Mouse (Mus musculus) embryonic fibroblast, embryonic 13.5 days (primary cell): ENCODE results near the gene Entpd3. TPM values are rescaled to one million over a fixed set of nuclear protein-coding genes. Genes with fewer than 3 reads are reported as not detected.
"Not testable (repeated sequence)": the region's sequence is repeated elsewhere in the genome, so short reads cannot be mapped to it uniquely, and the experiment has no call there.

Source experiments
- H3K27ac ChIP-seq: 2 replicates; pipeline ENCODE4 v1.5.1; 2012; ENCODE audit warnings: low read length, control low read depth, inconsistent platforms; ENCODE audit not compliant: insufficient read depth
- H3K4me1 ChIP-seq: 2 replicates; pipeline ENCODE4 v1.6.1; 2011; ENCODE audit warnings: low read length; ENCODE audit not compliant: control insufficient read depth, insufficient read depth
- H3K4me3 ChIP-seq: 2 replicates; pipeline ENCODE4 v1.5.1; 2011; ENCODE audit warnings: mild to moderate bottlenecking, control low read depth, low read length; ENCODE audit not compliant: insufficient read depth
- CTCF ChIP-seq: IDR thresholded peaks from 2 replicates; pipeline ENCODE4 v1.5.1; 2011; ENCODE audit warnings: mild to moderate bottlenecking, control low read depth, low read length, moderate library complexity, borderline replicate concordance; ENCODE audit not compliant: insufficient read depth
- POLR2A ChIP-seq: IDR thresholded peaks from 2 replicates; pipeline ENCODE4 v1.6.1; 2011; ENCODE audit warnings: low read depth, mild to moderate bottlenecking, control low read depth, low read length, moderate library complexity
- polyA plus RNA-seq: library from polyadenylated mRNA; stranded (reverse); fragments of >200 nt; gene quantifications from 2 replicates; pipeline ENCODE4 v1.2.4, GENCODE M21; 2011; ENCODE audit warnings: low read depth; ENCODE audit not compliant: missing spikeins, insufficient read length

Entpd3 gene
- polyA plus RNA-seq, 1 experiment: 4.3 TPM

- no peaks in the 10 kb centered on the region for H3K4me1 ChIP-seq
- no peak overlapping the region for H3K27ac ChIP-seq
- TF ChIP-seq CTCF: no peak
- TF ChIP-seq POLR2A: no peak
- no peak overlapping the region for H3K4me3 ChIP-seq
Observed at GRCm38 (mm10) chr9:120532691-120533090, 6.9 kb upstream of the Entpd3 start.

- not testable (repeated sequence) for H3K27ac ChIP-seq, H3K4me1 ChIP-seq, H3K4me3 ChIP-seq
Observed at GRCm38 (mm10) chr9:120533446-120533950, 6.1 kb upstream of the Entpd3 start.

- H3K4me3 ChIP-seq: no peak overlapping the region
- no peak overlapping the region for H3K27ac ChIP-seq
- TF ChIP-seq CTCF (no peak), POLR2A (no peak)
- 0 out of 2 replicates have a peak, but pooled peaks cover 3% of the 10 kb centered on the region for H3K4me1 ChIP-seq
Observed at GRCm38 (mm10) chr9:120541411-120541810, 1.8 kb downstream of the Entpd3 start.

GRCm38 (mm10) chr9:120542241-120542640 is 2.6 kb downstream of the Entpd3 start:
- Histone ChIP-seq H3K4me3 (no peak overlapping the region), H3K27ac (no peak overlapping the region), H3K4me1 (0 out of 2 replicates have a peak, but pooled peaks cover 3% of the 10 kb centered on the region)
- TF ChIP-seq CTCF: no peak
- TF ChIP-seq POLR2A: no peak

- no peak overlapping the region for H3K27ac ChIP-seq
- no peak for TF ChIP-seq CTCF
- TF ChIP-seq POLR2A: no peak
- H3K4me3 ChIP-seq: no peak overlapping the region
- H3K4me1 ChIP-seq: 0 out of 2 replicates have a peak, but pooled peaks cover 3% of the 10 kb centered on the region
Observed at GRCm38 (mm10) chr9:120545994-120546393, 6.4 kb downstream of the Entpd3 start.

- no peak overlapping the region for H3K27ac ChIP-seq
- no peak overlapping the region for H3K4me3 ChIP-seq
- 0 out of 2 replicates have a peak, but pooled peaks cover 3% of the 10 kb centered on the region for H3K4me1 ChIP-seq
- TF ChIP-seq CTCF (no peak), POLR2A (no peak)
Observed at GRCm38 (mm10) chr9:120546482-120546881, 6.9 kb downstream of the Entpd3 start.

- H3K4me3 ChIP-seq: no peak overlapping the region
- no peak for TF ChIP-seq CTCF
- TF ChIP-seq POLR2A: no peak
- H3K27ac ChIP-seq: no peak overlapping the region
- H3K4me1 ChIP-seq: 0 out of 2 replicates have a peak, but pooled peaks cover under 1% of the 10 kb centered on the region
Observed at GRCm38 (mm10) chr9:120547026-120547668, 7.5 kb downstream of the Entpd3 start.

- TF ChIP-seq POLR2A (no peak), CTCF (no peak)
- Histone ChIP-seq H3K27ac (no peak overlapping the region), H3K4me1 (no peaks in the 10 kb centered on the region), H3K4me3 (no peak overlapping the region)
Observed at GRCm38 (mm10) chr9:120550778-120551177, 11.2 kb downstream of the Entpd3 start.

GRCm38 (mm10) chr9:120563590-120563989 is 24.0 kb downstream of the Entpd3 start:
- no peaks in the 10 kb centered on the region for H3K4me1 ChIP-seq
- no peak for TF ChIP-seq CTCF
- TF ChIP-seq POLR2A: no peak

GRCm38 (mm10) chr9:120564247-120564646 is 24.6 kb downstream of the Entpd3 start:
- no peak overlapping the region for H3K4me3 ChIP-seq

More at GRCm38 (mm10) chr9:120563590-120563989, 24.0 kb downstream of the Entpd3 start:
- Histone ChIP-seq H3K4me3 (no peak overlapping the region), H3K27ac (no peak overlapping the region)

More at GRCm38 (mm10) chr9:120564247-120564646, 24.6 kb downstream of the Entpd3 start:
- TF ChIP-seq POLR2A (no peak), CTCF (no peak)
- H3K27ac ChIP-seq: no peak overlapping the region
- no peaks in the 10 kb centered on the region for H3K4me1 ChIP-seq
